Mouse (Mus musculus) heart, adult 2 months (tissue): ENCODE measurements around the gene Inhbb.

Experiments used
- CTCF ChIP-seq: fragments of 200-600 bp; IDR thresholded peaks from 2 replicates; pipeline ENCODE4 v1.8.1; 2022; ENCODE audit warnings: antibody characterized with exemption, mild to moderate bottlenecking, moderate library complexity
- EP300 ChIP-seq: fragments of 200-500 bp; IDR thresholded peaks from 2 replicates; pipeline ENCODE4 v1.6.1; 2011; ENCODE audit warnings: low read depth, low read length, control low read depth; ENCODE audit not compliant: insufficient read depth
- POLR2A ChIP-seq: fragments of 200-500 bp; IDR thresholded peaks from 2 replicates; pipeline ENCODE4 v1.6.1; 2011; ENCODE audit warnings: mild to moderate bottlenecking, low read depth, low read length, control low read depth; ENCODE audit not compliant: insufficient read depth

DNA sequence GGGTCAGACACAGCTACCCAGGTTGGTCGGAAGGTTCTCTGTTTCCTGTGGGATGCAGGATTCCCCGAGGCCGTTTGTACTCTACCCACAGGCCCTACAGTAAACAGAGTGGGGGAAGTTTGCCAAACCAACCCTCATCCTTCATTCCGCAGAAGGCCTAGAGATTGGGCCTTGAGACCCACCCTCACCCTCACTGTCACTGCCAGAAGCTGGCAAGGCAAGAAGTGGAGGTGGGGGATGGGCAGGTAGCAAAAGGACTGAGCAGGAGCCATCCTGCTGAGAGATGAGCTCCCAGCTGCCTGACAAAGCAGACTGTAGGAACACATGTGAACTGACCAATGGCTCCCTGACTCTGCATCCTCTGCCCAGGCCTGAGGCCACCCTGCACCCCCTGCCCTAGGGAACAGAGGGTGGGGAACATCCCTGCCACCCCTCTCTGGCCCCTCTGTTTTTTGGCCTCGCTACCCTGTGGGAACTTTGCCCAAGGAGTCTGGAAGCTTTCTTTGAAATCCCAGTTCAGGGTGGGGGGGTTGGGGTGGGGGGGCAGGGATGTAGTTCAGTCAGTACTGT, 12.4 kb downstream of the Inhbb start:
- no peak for TF ChIP-seq CTCF
- no peak for TF ChIP-seq EP300
- TF ChIP-seq POLR2A, result no peak
